Mouse (Mus musculus) T-helper 2 cell (primary cell): ENCODE data around the gene Mast4.
"Not testable (repeated sequence)": the region's sequence is repeated elsewhere in the genome, so short reads cannot be mapped to it uniquely, and the experiment has no call there.

Source experiments
- in situ Hi-C: fragments of 300-600 bp; cut with MboI, MseI; formaldehyde crosslinking; loops from one replicate; pipeline ENCODE4 v1.15.1; 2025; ENCODE audit warnings: high pct_unique_total_duplicates

Gene Mast4

DNA sequence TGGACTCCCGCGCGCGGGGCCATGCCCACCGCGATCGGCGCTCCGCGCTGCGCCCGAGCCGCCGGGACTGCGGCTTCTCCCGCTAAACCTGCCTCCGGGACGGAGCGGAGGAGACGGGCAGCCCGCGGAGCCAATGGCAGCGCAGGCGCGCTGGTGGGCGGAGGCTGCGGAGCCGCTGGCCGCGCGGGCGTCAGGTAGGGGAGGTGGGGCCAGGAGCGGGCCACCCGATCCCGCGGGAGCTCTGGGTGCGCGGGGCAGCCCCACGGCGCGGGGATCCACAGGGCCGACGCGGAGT is at the start of gene Mast4:
Gene Mast4 (minus strand): TSS at position 106 of the 295 bp plus-strand sequence.
- in situ Hi-C loops, result no loop called here

DNA sequence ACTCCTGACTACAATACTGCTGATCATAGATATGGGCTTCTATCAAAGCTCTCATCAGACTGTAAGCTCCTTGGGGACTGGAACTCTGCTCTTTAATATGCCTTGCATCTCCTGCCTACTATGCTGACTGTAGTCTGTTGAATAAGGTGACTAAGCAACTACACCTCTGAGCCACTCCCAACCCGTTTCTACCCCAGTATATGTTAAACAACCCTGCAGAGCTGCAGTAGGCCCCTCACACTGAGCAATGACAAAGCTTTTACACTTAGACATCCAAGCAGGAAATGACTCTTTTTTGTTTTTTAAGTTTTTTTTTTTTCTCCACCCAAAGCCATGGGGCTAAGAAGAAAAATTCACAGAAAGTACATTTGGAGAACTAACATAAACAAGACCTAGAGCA is 40.2 kb upstream of the Mast4 start:
- in situ Hi-C loops, result no loop called here

DNA sequence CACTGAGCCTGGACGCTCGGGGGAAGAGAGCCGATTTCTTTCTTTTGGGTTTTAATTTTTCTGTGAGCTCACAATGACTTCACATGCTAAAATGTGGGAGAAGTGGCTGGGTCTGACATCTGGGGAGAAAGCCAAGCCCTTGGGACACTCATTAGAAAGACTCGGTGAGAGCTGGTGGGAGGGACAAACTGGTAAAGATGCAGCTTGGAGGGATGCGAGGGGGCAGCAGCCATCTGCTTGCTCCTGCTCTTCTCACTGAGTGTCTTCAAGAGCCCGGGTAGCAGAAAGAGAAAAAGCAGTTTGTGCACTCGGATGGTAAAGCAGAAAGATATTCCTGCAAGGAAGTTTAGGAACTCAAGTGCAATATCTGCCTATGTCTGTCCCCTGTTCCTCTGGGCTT is 34.9 kb upstream of the Mast4 start:
- in situ Hi-C loops, result no loop called here

DNA sequence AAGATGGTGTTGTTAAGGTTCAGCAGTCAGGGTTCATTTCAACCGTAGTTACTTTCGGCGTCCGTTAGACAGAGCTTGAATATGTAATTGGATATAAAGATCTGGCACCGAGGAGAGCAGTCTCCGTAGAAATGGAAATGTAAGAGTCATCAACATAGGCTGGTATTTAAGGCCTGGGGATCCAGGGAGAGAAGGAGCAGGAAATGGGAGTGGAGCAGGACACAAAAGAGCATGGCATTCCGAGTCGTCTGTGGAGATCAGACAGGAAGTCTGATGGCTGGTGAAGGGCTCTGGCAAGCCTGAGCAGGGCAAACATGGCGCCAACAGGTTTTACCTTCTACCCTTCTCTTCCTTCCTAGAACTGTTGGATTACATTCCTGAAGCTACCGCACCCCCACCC is 28.9 kb upstream of the Mast4 start:
- in situ Hi-C loops, result no loop called here

DNA sequence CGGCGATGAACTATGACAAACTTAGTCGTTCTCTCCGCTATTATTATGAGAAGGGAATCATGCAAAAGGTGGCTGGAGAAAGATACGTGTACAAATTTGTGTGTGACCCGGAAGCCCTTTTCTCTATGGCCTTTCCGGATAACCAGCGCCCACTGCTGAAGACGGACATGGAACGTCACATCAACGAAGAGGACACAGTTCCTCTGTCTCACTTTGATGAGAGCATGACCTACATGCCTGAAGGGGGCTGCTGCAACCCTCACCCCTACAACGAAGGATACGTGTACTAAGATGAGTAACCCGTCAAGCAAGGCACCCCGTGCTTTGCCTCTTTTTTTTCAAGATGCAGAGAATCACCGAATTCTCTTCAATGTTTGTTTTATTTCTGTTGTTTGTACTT is 23.1 kb upstream of the Mast4 start:
- in situ Hi-C loops, result not testable (repeated sequence)

DNA sequence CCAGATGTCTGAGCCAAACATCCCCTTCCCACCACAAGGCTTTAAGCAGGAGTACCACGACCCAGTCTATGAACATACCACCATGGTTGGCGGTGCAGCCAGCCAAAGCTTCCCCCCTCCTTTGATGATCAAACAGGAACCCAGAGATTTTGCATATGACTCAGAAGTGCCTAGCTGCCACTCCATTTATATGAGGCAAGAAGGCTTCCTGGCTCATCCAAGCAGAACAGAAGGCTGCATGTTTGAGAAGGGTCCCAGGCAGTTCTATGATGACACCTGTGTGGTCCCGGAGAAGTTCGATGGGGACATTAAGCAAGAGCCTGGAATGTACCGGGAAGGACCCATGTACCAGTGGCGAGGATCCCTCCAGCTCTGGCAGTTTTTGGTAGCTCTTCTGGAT is 22.6 kb upstream of the Mast4 start:
- in situ Hi-C loops, result not testable (repeated sequence)

DNA sequence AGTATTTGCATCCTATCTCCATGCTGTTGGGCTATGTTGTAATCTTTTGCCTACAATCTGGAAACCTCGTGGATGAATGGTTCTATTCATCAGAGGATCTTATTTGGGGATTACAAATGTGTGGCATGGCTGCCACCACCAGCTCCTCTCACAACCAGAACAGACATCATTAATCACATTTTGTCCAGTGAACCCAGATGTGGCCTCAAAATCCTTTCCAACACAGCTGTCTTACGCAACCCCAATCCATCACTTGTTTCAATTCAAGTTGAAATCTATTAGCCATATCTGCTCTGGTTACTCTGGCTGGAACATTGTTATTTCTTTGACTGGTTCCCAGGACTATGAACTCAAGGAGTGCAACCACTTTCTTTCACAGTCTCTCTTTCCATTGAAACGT is 20.4 kb upstream of the Mast4 start:
- in situ Hi-C loops, result no loop called here

DNA sequence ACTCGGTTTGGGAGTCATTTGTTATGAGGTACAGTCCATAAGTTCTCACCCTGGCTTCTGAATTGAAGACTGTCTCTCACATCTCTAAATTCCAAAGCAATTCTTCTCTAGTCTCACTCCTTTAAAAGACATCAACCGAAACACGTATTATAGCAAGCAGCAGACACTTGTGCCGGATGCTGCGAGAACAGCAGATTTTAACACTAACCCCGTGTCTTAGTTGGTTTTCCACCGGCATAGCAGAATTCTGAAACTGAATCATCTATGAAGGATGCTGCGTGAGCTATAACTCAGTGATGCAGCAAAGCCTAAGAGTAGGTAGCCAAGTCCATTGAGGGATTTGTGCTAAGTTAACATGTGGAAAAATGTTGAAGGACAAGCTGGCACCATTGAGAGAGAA is 10.5 kb upstream of the Mast4 start:
- in situ Hi-C loops, result no loop called here

DNA sequence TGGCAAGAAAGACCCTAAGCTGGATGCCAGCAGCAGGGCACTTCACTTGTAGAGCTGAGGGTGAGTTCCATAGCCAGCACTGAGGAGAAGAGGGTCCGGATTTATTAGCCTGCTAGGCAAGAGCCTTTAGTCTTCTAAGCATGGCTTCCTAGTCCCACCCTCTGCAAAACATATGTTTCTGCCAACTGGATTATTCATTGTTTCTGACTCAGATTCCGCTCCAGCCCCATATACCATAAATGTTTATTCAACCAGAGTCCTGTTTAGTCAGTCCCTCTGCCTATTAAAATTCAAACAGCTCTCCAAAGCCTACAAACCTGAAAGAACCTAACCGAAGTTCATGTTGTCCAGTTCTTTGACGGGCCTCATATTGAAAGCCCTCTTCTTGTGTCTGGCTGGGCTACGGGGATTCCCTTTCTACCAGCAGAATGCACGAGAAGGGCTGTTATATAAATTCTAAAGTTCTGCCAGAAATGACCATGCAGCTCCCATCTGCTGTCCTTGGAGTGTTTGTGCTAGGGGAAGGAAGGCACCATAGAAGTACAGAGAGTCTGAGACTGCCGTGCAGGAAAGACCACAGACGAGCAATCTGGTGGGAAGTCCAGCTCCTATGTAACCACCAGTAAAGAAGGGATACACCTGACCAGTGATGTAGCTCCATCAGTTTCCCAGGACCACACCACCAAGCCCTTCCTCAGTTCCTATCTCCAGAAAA is 9.9 kb upstream of the Mast4 start:
- in situ Hi-C loops, result no loop called here

DNA sequence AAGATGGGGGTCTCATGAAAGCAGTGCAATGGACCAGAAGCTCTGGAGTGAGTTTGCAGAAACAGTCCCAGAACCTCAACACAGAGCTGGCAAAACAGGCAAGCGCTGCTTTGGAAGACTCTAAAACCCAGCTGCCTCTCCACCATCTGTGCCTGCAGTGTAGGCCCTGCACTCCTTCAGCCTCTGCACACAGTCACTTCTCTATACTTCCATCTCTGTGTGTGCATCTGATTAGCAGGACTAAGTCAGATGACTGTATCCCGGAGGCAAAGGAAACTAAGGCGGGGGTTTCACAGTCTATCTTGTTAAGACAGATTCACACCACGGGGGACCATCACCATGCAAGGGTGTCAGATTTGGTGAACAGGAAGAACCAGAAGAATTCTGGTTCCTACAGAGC is 6.7 kb upstream of the Mast4 start:
- in situ Hi-C loops, result no loop called here

DNA sequence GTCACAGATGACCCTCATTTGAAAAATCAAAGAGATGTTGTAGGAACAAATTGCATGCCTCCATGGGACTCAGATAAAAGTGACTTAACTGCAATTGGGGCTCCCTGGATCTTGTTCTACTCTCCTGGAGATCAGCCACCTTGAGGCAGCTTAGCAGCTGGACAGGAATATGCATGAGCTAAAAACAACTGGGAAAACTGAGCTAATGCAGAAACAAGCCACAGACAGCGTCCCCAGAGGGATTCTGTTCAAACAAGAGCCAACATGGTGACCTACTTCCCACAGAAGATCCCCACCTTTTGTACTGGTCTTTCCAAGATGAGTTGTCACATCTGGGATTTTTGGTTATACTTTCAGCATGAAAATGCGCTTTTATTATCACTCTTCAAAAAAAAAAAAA is 4.3 kb upstream of the Mast4 start:
- in situ Hi-C loops, result no loop called here

DNA sequence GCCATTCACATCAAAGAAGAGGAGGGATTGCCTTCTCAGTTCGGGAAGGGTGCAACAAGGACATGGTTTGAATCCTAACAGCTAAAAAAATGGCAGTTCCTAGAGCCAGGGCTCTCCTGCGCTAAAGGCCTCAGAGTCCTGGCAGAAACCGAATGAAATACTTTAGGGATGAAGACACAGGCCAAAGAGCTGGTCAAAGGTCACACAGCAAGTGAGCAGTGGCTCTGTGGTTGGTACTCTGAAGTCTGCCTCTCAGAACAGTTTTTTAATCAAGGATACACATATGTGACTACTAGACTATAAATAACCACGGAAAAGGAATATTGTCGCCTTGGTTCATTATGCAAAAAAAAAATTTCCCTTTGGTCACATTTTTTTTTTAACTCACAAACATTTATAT is 1.9 kb upstream of the Mast4 start:
- in situ Hi-C loops, result no loop called here

DNA sequence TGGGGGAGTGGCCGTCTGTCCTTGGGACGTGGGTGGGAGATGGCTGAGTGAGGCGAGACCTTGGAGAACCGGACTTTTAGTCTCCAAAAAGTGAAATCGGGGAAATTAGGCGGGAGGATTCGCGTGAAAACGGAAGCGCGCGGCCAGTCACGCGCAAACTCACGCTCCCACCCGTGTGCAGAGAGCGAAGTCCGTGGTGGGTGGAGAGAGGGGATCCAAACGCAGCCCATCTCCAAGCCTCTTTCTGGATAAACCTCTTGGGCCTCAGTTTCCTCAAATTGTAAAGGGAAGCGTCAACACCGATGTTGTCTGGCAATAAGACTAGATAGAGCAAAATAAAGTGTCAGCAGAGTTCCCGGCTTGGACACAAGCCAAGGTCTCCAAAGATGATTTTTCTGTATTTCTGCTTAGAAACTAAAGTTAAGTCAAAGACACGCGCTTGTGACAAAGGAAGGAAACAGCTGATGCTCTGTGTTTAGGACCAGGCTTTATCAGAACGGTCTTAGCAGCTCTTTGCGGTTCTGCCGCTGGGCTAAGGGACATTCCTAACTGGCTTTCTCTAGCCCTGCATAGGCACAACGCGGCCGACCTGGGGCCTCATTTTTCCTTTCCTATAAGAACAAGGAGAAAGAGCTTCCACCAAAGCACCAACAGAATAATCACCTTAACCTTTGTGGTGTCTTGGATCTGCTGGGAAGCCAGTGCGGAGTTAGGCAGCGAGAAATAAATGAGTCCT is 594 bp upstream of the Mast4 start:
- in situ Hi-C loops, result no loop called here

DNA sequence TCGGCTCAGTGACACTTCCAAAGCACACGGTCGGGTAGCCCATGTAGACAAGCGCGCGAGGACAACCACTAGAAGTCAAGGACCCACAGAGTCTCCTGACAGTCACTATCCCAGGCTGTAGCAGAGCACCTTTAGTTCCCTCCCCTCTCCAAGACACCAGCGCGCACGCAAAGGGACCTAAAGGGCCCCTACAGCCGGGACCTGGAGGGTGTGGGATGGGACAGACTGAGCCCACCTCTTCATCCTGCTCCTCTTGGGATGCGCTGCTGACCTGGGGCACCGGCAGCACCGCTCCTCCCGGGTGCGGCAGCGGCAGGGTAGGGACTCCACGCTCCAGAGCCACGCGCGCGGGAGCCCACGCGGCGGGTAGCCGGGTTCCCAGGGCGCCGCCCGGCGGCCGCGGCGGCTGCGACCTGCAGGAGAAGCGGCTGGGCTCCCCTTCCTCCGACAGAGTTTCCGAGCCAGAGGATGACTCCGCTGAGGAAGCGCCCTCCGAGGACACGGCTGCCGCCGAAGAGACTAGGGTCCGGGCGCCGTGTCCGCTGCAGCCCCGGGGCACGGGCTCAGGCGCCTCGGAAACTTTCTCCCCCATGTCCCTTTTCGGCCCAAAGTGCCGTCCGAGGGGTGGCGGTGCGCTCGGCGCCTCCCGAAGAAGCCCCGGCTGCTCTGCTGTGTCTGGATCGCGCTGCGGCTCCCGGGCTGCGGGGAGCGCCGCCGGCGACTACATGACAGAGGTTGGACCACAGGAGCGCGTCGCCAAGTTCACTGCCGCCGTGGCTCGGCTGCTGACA is 501 bp downstream of the Mast4 start:
- in situ Hi-C loops, result no loop called here

DNA sequence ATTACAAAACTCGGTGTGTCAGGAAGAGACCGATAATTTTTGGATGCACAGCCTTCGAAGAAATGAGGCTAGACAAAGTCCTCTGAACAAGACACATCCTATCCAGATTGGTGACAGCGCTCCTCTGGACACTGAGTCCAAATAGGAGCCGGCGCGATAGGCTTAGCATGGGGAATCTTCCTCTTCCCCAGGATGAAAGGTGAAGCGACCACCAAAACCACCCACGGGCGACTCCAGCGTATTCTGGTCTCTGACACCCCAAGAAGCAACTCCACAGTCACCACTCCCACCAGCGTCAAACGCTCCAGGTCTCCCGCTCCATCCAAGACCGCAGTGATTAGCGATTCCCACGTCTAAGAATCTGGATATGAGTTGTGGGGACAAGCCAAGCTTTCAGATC is 1.1 kb downstream of the Mast4 start:
- in situ Hi-C loops, result no loop called here

DNA sequence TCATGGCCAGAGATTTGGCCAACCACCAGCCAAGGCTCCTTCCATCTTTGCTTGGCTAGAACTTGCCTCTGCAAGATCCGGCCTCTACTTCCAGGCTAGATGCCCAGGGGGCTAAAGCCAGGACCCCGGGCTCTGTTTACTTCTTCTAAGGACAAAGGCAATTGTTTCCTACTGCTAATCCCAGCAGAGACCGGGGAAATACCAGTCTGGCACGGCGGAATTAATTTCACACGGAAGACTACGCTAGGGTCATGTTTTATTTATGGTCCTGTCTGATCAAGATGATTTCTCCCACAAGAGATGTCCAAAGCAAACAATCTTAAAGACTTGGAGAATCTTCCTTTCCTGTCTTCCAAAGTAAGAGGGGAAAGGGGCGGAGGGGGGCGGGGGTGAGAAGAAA is 1.6 kb downstream of the Mast4 start:
- in situ Hi-C loops, result no loop called here

DNA sequence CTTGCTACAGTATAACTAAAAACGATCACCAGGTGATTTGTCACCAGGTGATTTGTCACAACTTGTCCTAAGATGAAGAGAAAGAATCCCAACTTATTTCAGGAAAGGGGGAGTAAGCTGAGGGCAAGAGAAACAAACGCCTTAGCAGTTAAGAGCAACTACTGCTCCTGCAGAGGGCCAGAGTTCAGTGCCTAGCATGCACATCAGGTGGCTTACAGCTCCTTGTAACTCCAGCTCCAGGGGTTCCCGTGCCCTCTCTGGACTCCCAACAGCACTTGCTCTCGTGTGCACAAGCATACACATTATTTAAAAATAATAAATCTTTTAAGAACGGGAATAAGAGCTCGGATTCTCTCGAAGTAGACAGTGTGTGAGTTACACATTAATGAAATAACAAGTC is 3.2 kb downstream of the Mast4 start:
- in situ Hi-C loops, result no loop called here

DNA sequence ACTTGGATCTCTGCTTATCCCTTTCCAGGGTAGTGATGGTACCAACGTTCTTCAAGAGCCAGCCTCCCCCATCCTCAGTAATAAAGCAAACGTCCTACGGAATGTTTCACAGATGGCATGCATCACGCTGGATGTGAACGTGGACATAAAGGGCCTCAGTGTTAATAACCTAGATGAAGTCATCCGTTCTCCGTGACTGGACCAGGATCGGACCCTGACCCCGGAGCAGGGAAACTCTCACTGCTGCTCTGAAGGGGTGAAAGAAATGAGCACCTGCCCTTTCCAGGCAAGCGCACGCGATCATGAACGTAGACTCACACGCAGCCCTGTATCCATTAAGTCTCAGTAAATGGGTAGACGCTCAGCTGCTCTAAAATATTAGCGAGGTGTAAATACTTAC is 6.0 kb downstream of the Mast4 start:
- in situ Hi-C loops, result no loop called here

DNA sequence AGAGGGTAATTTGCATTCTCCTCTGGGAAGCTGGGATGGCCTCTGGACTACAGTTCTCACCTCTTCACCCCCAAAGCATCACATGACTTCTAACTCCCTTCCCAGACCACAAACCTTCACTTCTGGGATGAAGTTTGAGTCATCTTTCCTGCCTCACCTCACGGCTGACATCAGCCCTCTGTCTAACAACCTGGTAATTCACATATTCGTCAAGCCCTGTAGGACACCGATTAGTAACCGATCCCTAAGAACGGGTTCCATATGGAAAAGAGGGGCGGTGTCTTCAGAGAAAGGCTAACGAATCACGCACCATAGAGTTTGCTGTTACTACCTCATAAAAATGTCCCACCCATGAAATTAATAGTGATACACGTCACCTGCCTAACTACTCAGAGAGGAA is 6.5 kb downstream of the Mast4 start:
- in situ Hi-C loops, result no loop called here

DNA sequence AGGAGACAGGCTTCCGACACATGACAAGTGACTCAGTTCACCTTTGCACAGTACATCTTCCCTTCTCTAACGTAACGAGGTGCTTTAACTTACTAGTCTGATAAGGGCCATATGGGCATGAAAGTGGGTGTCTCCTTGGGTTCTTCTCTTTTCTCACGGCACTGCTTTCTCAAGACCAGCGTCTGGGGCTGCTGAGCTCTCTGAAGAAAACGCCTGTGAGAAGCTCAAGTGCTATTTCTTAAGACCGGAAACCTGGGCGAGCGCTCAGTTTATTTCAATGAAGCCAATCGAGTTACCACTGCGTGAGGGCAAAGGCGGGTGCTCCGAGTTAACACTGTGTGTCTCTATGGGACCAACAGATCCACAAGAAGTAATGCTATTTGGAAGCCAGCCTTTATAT is 8.1 kb downstream of the Mast4 start:
- in situ Hi-C loops, result no loop called here

DNA sequence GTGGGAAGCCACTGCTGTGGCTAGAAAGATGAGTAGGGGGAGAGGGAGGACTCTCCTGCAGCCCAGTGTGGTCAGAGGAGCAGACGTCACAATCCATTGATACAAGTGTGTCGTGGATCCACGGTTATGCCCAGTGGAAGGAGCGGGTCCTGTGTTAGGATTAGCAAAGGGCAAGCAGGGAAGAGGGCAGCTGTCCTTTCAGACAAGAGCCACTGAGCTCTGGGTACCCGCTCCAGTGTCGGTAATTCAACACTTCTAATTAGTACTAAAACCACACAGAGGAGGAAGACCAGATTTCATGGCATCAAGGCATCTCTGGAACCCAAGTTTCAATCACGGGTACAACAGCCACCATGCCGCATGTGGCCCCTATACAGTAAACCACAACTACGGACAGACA is 14.4 kb downstream of the Mast4 start:
- in situ Hi-C loops, result no loop called here

DNA sequence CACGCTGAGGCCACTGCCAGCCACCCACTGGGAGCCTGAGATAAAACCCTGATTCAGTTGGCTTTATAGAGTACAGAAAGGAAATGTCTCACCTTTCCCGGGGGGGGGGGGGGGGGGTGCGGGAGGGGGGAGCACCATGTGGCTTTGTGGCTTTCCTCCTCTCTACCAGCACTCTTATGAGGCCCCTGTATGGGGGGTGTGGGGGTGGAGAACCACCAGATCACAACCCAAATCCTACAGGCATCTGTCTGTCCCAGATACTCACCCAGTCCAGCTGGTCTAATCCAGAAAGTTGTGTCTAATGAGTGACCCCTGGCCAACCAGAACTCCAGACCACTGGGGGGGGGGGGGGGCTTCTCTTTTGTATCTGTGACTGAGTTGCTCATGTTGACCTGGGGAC is 15.0 kb downstream of the Mast4 start:
- in situ Hi-C loops, result no loop called here

DNA sequence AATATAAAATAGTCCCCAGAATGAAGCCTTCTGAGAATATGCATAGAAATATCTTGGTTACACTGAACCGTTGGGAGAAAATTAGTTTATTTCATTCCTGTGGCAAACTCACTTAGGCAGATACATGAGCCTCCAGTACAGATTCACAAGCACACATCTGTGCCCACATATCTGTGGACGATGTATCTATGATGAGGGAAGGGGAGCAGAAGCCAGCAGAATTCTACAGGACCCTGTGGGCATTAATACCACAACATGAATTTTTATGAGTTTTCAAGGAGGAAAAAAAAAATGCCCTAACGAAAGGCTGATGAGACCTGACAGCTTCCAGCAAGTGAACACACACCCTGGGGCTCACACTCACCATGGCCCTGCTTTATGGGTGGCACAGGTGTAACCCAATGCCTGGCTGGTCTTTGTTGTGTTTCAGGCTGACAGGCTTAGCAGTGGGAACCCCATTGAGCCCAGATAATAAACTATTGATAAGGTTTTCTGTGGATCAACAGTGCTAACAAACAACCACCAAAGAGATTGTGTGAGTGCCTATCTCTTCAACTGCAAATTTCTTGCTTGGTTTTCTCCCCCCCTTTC is 17.4 kb downstream of the Mast4 start:
- in situ Hi-C loops, result no loop called here
